Mouse (Mus musculus): ENCODE data around the gene Fggy. TPM values are rescaled to one million over a fixed set of nuclear protein-coding genes. Genes with fewer than 3 reads are reported as not detected.

Fggy gene
- total and polyA plus RNA-seq, 2 experiments from 2014 or later, result 2.7 to 3.9 TPM

DNA sequence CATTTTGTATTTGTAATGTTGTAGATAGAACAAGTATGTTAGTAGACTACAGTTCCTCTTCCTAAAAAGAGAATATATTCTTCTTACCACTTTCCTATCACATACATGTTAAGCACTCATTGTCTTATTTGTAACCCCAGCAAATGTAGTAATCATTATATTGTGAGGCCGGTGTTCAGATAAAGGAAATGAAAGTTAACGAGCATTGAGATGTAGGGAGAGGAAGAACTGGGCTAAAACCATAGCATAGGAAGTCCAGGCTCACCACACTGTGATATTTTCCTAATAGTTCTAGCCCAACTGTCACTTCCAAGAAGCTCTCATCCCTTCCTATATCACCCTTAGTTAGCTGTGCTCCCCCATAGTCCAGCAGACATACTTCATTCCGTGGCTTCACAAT is 218.3 kb downstream of the Fggy start:
- peaks cover 10% of the 10 kb centered on the region; the same call in 1 of the 2 replicates for H3K4me1 ChIP-seq (ENCODE audit: control insufficient read depth, insufficient read depth)
- H3K9ac ChIP-seq (replicated peaks; ENCODE audit: low read depth, low read length), result no peak overlapping the region
- WGBS, result 70% methylated on average over 3 of the region's 3 CpGs
- no peak for ATAC-seq (ENCODE audit: insufficient read depth, low read depth)
- no peak overlapping the region for H3K4me2 ChIP-seq (ENCODE audit: low read depth, low read length)
- no peaks in the 10 kb centered on the region for H3K36me3 ChIP-seq (replicated peaks; ENCODE audit: control insufficient read depth, insufficient read depth, low read length)
- TF ChIP-seq EP300 (IDR thresholded peaks at IDR 0.05; ENCODE audit: low read depth) (no peak), CTCF (IDR thresholded peaks at IDR 0.05; ENCODE audit: low read depth) (no peak)
- H3K27ac ChIP-seq (ENCODE audit: low read depth), result no peak overlapping the region
- DNase-seq (ENCODE audit: low spot score), result no peak
- H3K27me3 ChIP-seq (ENCODE audit: control insufficient read depth, insufficient read depth, low read length), result no peaks in the 10 kb centered on the region
- H3K9me3 ChIP-seq (replicated peaks; ENCODE audit: control insufficient read depth, low read length), result no peaks in the 10 kb centered on the region
- no peak overlapping the region for H3K4me3 ChIP-seq (ENCODE audit: low read depth, low read length)

DNA sequence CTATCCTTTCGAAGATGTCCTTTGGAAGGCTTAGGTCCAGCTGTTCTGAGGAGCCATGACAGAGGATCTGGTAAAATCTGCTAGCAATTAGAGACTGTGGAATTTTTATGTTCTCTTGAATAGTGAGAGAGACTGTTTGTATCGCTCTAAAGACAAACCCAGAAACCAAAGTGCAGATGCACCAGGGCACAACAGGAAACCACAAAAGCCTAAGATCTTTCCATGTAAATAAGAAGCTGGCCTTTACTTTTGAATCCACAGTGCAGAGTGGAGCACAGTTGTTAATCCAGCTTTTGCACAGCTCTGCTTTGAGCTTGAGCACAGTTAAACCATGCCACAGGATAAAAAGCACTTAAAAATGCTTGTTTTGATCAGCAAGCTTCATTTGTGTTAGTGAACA is 220.5 kb downstream of the Fggy start:
- DNase-seq (ENCODE audit: low spot score), result no peak
- WGBS, result 85% methylated on average over 2 of the region's 2 CpGs
- Histone ChIP-seq H3K9ac (replicated peaks; ENCODE audit: low read depth, low read length) (no peak overlapping the region), H3K9me3 (replicated peaks; ENCODE audit: control insufficient read depth, low read length) (no peaks in the 10 kb centered on the region), H3K4me2 (ENCODE audit: low read depth, low read length) (no peak overlapping the region), H3K36me3 (replicated peaks; ENCODE audit: control insufficient read depth, insufficient read depth, low read length) (no peaks in the 10 kb centered on the region), H3K27me3 (ENCODE audit: control insufficient read depth, insufficient read depth, low read length) (no peaks in the 10 kb centered on the region), H3K4me3 (ENCODE audit: low read depth, low read length) (no peak overlapping the region), H3K4me1 (ENCODE audit: control insufficient read depth, insufficient read depth) (peaks cover 10% of the 10 kb centered on the region; the same call in 1 of the 2 replicates), H3K27ac (ENCODE audit: low read depth) (no peak overlapping the region)
- ATAC-seq (ENCODE audit: insufficient read depth, low read depth), result no peak
- TF ChIP-seq EP300 (IDR thresholded peaks at IDR 0.05; ENCODE audit: low read depth), result no peak
- no peak for TF ChIP-seq CTCF (IDR thresholded peaks at IDR 0.05; ENCODE audit: low read depth)

DNA sequence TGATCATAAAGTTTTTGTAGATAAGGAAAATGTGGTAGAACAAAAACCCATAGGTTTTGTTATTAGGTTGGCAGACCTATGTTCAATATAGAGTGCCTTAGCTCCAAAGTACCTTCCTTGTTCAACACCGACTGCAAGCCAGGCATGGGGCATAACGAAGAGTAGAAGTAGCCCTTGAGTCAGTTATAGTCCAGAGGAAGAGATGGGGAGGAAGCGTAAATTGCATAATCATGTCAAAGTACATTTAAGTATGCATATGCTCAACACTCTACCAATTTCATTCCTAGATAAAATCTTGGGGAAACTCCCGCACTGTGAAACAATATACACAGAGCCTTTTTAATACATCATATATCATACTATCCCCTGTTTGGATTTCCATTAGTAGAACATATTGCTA is 221.2 kb downstream of the Fggy start:
- TF ChIP-seq CTCF (IDR thresholded peaks at IDR 0.05; ENCODE audit: low read depth) (no peak), EP300 (IDR thresholded peaks at IDR 0.05; ENCODE audit: low read depth) (no peak)
- Histone ChIP-seq H3K36me3 (replicated peaks; ENCODE audit: control insufficient read depth, insufficient read depth, low read length) (no peaks in the 10 kb centered on the region), H3K4me2 (ENCODE audit: low read depth, low read length) (no peak overlapping the region), H3K4me1 (ENCODE audit: control insufficient read depth, insufficient read depth) (peaks cover 10% of the 10 kb centered on the region; the same call in 1 of the 2 replicates), H3K4me3 (ENCODE audit: low read depth, low read length) (no peak overlapping the region), H3K9me3 (replicated peaks; ENCODE audit: control insufficient read depth, low read length) (no peaks in the 10 kb centered on the region), H3K27me3 (ENCODE audit: control insufficient read depth, insufficient read depth, low read length) (no peaks in the 10 kb centered on the region), H3K9ac (replicated peaks; ENCODE audit: low read depth, low read length) (no peak overlapping the region), H3K27ac (ENCODE audit: low read depth) (no peak overlapping the region)
- 85% methylated on average over 4 of the region's 4 CpGs for WGBS
- ATAC-seq (ENCODE audit: insufficient read depth, low read depth) (no peak), DNase-seq (ENCODE audit: low spot score) (no peak)

DNA sequence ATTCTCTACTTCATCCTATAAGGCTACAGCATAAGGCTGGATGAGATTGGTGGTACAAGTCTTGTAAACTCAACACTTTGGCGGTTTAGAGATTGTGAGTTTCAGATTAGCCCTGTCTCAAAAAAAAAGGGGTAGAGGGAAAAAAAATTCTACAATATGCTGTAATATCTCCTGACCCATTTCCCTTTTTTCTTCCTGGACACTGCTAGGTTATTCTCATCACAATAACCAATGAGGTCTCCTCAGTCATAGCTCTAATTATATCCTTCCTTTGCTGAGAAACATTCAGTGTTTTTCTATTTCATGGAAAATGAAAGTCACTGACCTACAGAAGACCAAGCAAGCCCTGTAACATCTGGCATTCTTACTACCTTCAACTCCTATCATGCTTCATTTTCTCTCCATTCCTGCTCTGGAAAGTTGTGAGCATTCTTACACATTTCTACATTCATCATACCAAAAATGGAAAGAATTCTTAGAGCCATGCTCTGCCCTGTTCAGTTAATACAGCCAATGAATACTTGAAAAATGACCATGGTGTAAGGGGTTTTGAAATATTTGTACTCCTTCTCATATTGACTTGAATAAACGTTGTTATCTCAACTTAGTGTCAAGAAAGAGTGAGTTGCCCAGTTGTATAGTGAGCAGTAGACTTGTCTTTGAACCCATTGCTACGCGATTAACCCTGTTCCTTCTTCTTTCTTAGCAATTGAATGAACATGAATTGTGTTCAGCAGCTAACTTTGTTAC is 227.0 kb downstream of the Fggy start:
- Histone ChIP-seq H3K36me3 (replicated peaks; ENCODE audit: control insufficient read depth, insufficient read depth, low read length) (no peaks in the 10 kb centered on the region), H3K9ac (replicated peaks; ENCODE audit: low read depth, low read length) (no peak overlapping the region), H3K27ac (ENCODE audit: low read depth) (no peak overlapping the region), H3K4me2 (ENCODE audit: low read depth, low read length) (no peak overlapping the region), H3K9me3 (replicated peaks; ENCODE audit: control insufficient read depth, low read length) (no peaks in the 10 kb centered on the region), H3K4me1 (ENCODE audit: control insufficient read depth, insufficient read depth) (no peaks in the 10 kb centered on the region), H3K4me3 (ENCODE audit: low read depth, low read length) (no peak overlapping the region), H3K27me3 (ENCODE audit: control insufficient read depth, insufficient read depth, low read length) (no peaks in the 10 kb centered on the region)
- 76% methylated on average over 4 of the region's 4 CpGs for WGBS
- no peak for ATAC-seq (ENCODE audit: insufficient read depth, low read depth)
- no peak for DNase-seq (ENCODE audit: low spot score)
- TF ChIP-seq CTCF (IDR thresholded peaks at IDR 0.05; ENCODE audit: low read depth) (no peak), EP300 (IDR thresholded peaks at IDR 0.05; ENCODE audit: low read depth) (no peak)

DNA sequence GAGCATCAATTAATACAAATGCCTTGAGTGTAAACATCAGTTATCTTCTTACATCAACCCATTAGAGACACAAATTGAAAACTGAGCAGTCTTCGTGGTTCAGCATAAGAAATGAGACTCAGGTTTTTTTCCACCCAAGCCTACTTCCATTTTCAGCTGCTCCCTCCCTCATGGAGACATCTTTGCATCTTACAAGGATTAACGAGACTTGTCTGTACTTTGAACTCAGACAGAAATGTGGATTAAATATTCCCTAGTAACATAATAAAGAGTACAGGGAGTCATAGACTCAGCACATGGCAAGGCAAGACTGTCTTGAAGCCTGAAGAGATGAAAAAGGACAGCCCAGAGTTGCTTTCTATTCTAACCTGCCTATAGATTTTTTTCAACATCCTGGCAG is 230.3 kb downstream of the Fggy start:
- no peak for DNase-seq (ENCODE audit: low spot score)

DNA sequence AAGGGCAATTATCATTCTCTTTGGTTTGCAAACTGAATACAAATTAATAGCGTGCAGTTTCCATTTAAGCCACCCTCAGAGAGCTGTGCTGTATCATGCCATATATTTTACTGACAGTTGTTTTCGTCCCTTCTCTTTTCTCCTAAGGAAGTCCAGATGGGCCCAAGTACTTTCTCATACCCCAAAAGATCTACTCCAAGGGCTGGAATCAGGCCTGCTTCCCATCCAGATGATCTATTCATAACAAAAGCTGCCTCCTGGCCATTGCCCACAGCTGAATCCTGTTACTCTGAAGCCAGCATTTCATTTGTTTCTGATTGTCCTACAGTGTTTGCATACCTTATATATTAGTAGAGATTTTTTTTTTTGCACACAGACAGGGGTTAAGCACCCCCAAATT is 231.6 kb downstream of the Fggy start:
- no peaks in the 10 kb centered on the region for H3K9me3 ChIP-seq (replicated peaks; ENCODE audit: control insufficient read depth, low read length)
- no peak overlapping the region for H3K4me2 ChIP-seq (ENCODE audit: low read depth, low read length)
- no peak overlapping the region for H3K9ac ChIP-seq (replicated peaks; ENCODE audit: low read depth, low read length)
- H3K27ac ChIP-seq (ENCODE audit: low read depth), result no peak overlapping the region
- H3K4me3 ChIP-seq (ENCODE audit: low read depth, low read length), result no peak overlapping the region
- no peaks in the 10 kb centered on the region for H3K36me3 ChIP-seq (replicated peaks; ENCODE audit: control insufficient read depth, insufficient read depth, low read length)
- TF ChIP-seq EP300 (IDR thresholded peaks at IDR 0.05; ENCODE audit: low read depth) (no peak), CTCF (IDR thresholded peaks at IDR 0.05; ENCODE audit: low read depth) (no peak)
- ATAC-seq (ENCODE audit: insufficient read depth, low read depth), result no peak
- no peaks in the 10 kb centered on the region for H3K4me1 ChIP-seq (ENCODE audit: control insufficient read depth, insufficient read depth)
- WGBS, result 66% methylated on average over 2 of the region's 2 CpGs
- no peaks in the 10 kb centered on the region for H3K27me3 ChIP-seq (ENCODE audit: control insufficient read depth, insufficient read depth, low read length)
- no peak for DNase-seq (ENCODE audit: low spot score)

More for the DNA sequence above, 230.3 kb downstream of the Fggy start:
- no peak overlapping the region for H3K9ac ChIP-seq (replicated peaks; ENCODE audit: low read depth, low read length)
- H3K4me2 ChIP-seq (ENCODE audit: low read depth, low read length), result no peak overlapping the region
- no peaks in the 10 kb centered on the region for H3K27me3 ChIP-seq (ENCODE audit: control insufficient read depth, insufficient read depth, low read length)
- no peak for TF ChIP-seq EP300 (IDR thresholded peaks at IDR 0.05; ENCODE audit: low read depth)
- no peak for TF ChIP-seq CTCF (IDR thresholded peaks at IDR 0.05; ENCODE audit: low read depth)
- no peaks in the 10 kb centered on the region for H3K4me1 ChIP-seq (ENCODE audit: control insufficient read depth, insufficient read depth)
- ATAC-seq (ENCODE audit: insufficient read depth, low read depth), result no peak
- H3K4me3 ChIP-seq (ENCODE audit: low read depth, low read length), result no peak overlapping the region
- no peaks in the 10 kb centered on the region for H3K36me3 ChIP-seq (replicated peaks; ENCODE audit: control insufficient read depth, insufficient read depth, low read length)
- H3K9me3 ChIP-seq (replicated peaks; ENCODE audit: control insufficient read depth, low read length), result no peaks in the 10 kb centered on the region
- H3K27ac ChIP-seq (ENCODE audit: low read depth), result no peak overlapping the region
- WGBS, result 58% methylated on average over 2 of the region's 2 CpGs
